Comparison of ENCODE assay signal across 9 mouse cellular contexts in genomic region chr9:83433661-83434060, GRCm38 (mm10). TPM values are rescaled to one million over a fixed set of nuclear protein-coding genes. Genes with fewer than 3 reads are reported as not detected.
A peak's percentile ranks its signal among the peaks of the same experiment; 100 is the strongest.
DNase-seq lines count a peak whose midpoint lies in the region; ATAC-seq and TF ChIP-seq lines count a peak whose summit lies in the region.
"Had no signal": no experiment of that assay in that cellular context is flagged by ENCODE, and none has a peak within 500 bp of the region (broad histone marks: within the 10 kb centered on the region; RNA-seq: fewer than 3 reads in every experiment).

No protein-coding gene starts in this region.

- no peaks in the 10 kb centered on the region for H3K27me3 ChIP-seq in heart, postnatal 0 days (ENCODE audit: control insufficient read depth, insufficient read depth, low read length)
- H3K27me3 ChIP-seq in testis, adult 2 months (ENCODE audit: control insufficient read depth, insufficient read depth, low read length), result no peaks in the 10 kb centered on the region
- no peaks in the 10 kb centered on the region for H3K27me3 ChIP-seq in splenic B cell, adult 2 months (ENCODE audit: control insufficient read depth, insufficient read depth, low read length, poor library complexity, severe bottlenecking)
- H3K27me3 ChIP-seq: megakaryocyte, embryonic 14.5 days had no signal

- H3K27ac ChIP-seq in heart, postnatal 0 days (ENCODE audit: low read depth), result no peak overlapping the region
- H3K27ac ChIP-seq in testis, adult 2 months (ENCODE audit: control insufficient read depth, insufficient read depth, low read depth, low read length), result no peak overlapping the region

- peak; percentile 20; the same call in 1 of the 2 replicates for TF ChIP-seq CTCF in heart, postnatal 0 days (IDR thresholded peaks at IDR 0.05; ENCODE audit: low read depth)
- TF ChIP-seq CTCF in testis, adult 2 months (IDR thresholded peaks at IDR 0.05; ENCODE audit: control insufficient read depth, insufficient read depth, insufficient replicate concordance, low read depth, low read length), result peak; percentile 50; the same call in 1 of the 2 replicates

- H3K9ac ChIP-seq in heart, postnatal 0 days (replicated peaks; ENCODE audit: low read depth, low read length), result no peak overlapping the region

- H3K4me1 ChIP-seq in heart, postnatal 0 days (ENCODE audit: control insufficient read depth, insufficient read depth), result no peaks in the 10 kb centered on the region; the same call in 1 of the 2 replicates
- H3K4me1 ChIP-seq in testis, adult 2 months (ENCODE audit: control insufficient read depth, insufficient read depth, low read length), result no peaks in the 10 kb centered on the region

- DNase-seq in heart, postnatal 0 days (ENCODE audit: low spot score), result no peak
- DNase-seq in heart, adult 9 months (ENCODE audit: low spot score in 2 of 2), result no peak
- no peak for DNase-seq in testis, postnatal 14 days (ENCODE audit: low spot score)
- DNase-seq in induced T-regulatory cell, adult 2 months (ENCODE audit: low read depth), result peak; percentile 73
- peak; percentile 67 for DNase-seq in splenic B cell, adult 2 months (ENCODE audit: low read depth, low spot score)
- no peak for DNase-seq in frontal cortex, postnatal 25 days (ENCODE audit: low spot score in 2 of 2)
- no peak for DNase-seq in layer of hippocampus, adult 9-11 months

- H3K4me3 ChIP-seq in heart, postnatal 0 days (ENCODE audit: low read depth, low read length), result no peak overlapping the region
- peak overlapping the region; percentile 71 for H3K4me3 ChIP-seq in testis, adult 2 months (ENCODE audit: control insufficient read depth, low read depth, low read length)
- H3K4me3 ChIP-seq: megakaryocyte, embryonic 14.5 days had no signal

- ATAC-seq in heart, postnatal 0 days (ENCODE audit: insufficient read depth, low read depth), result no peak

- H3K4me2 ChIP-seq in heart, postnatal 0 days (ENCODE audit: low read depth, low read length), result no peak overlapping the region

- no peak for TF ChIP-seq POLR2A in testis, adult 2 months (IDR thresholded peaks at IDR 0.05; ENCODE audit: control insufficient read depth, low read depth, low read length)

- WGBS in heart, postnatal 0 days, result 63% methylated on average over 7 of the region's 7 CpGs

- no peaks in the 10 kb centered on the region for H3K9me3 ChIP-seq in heart, postnatal 0 days (replicated peaks; ENCODE audit: control insufficient read depth, low read length)
- H3K9me3 ChIP-seq: megakaryocyte, embryonic 14.5 days had no signal

- H3K36me3 ChIP-seq in heart, postnatal 0 days (replicated peaks; ENCODE audit: control insufficient read depth, insufficient read depth, low read length), result 0 out of 2 replicates have a peak, but pooled peaks cover 3% of the 10 kb centered on the region
- H3K36me3 ChIP-seq in testis, adult 2 months (ENCODE audit: control insufficient read depth, insufficient read depth, low read length), result no peaks in the 10 kb centered on the region
- H3K36me3 ChIP-seq in splenic B cell, adult 2 months (ENCODE audit: control insufficient read depth, insufficient read depth, low read length, poor library complexity, severe bottlenecking), result no peaks in the 10 kb centered on the region

- TF ChIP-seq EP300 in heart, postnatal 0 days (IDR thresholded peaks at IDR 0.05; ENCODE audit: low read depth), result no peak

RNA-seq across cellular contexts. Expression of gene Lca5, which starts 7.3 kb away (rescaled TPM):
- 0.50 and 6.1 TPM in 2 replicates for total RNA-seq in heart, postnatal 0 days (2014; rRNA removed; ENCODE audit: low replicate concordance)
- 4.2 and 4.8 TPM in 2 replicates for polyA plus RNA-seq in heart, postnatal 0 days (2015; fragmentation: Nextera tagmentation; extraction: Ambion mirVana)
- polyA plus RNA-seq in testis, adult 2 months (2012; rRNA removed), result 5.1 and 6.0 TPM in 2 replicates

Comparison
In these comparisons a context has a peak if more than half of its experiments do, and no peak if none do; other contexts are left out.
1. DNase-seq: peak in induced T-regulatory cell, adult 2 months (single experiment) and splenic B cell, adult 2 months (single experiment); none in heart, postnatal 0 days (single experiment), heart, adult 9 months (0 of 2), testis, postnatal 14 days (single experiment), frontal cortex, postnatal 25 days (0 of 2) and layer of hippocampus, adult 9-11 months (single experiment).